Mouse (Mus musculus): ENCODE measurements around the gene Fam222a. TPM values are rescaled to one million over a fixed set of nuclear protein-coding genes. Genes with fewer than 3 reads are reported as not detected.

The Fam222a gene
- polyA plus RNA-seq, 1 experiment from 2014 or later, result 1.2 TPM

- 2% methylated on average over 27 of the region's 27 CpGs for WGBS
- Histone ChIP-seq H3K4me2 (peak overlapping the region; percentile 58), H3K36me3 (no peaks in the 10 kb centered on the region), H3K4me3 (peak overlapping the region; percentile 31), H3K27ac (peak overlapping the region; percentile 85), H3K9ac (peak overlapping the region; percentile 49), H3K27me3 (peaks cover 3% of the 10 kb centered on the region; the same call in 1 of the 2 replicates), H3K4me1 (peaks cover 63% of the 10 kb centered on the region), H3K9me3 (no peaks in the 10 kb centered on the region)
- peak; percentile 70 for ATAC-seq (ENCODE audit: insufficient number of reproducible peaks, insufficient read depth, low FRiP score, low TSS enrichment, low read depth)
Observed at GRCm38 (mm10) chr5:114647211-114647974, 79.6 kb downstream of the Fam222a start.

- ATAC-seq (ENCODE audit: insufficient number of reproducible peaks, insufficient read depth, low FRiP score, low TSS enrichment, low read depth), result no peak
- no peaks in the 10 kb centered on the region for H3K36me3 ChIP-seq
- no peak overlapping the region for H3K4me3 ChIP-seq
- peaks cover 8% of the 10 kb centered on the region; the same call in 1 of the 2 replicates for H3K27me3 ChIP-seq
- H3K4me1 ChIP-seq, result peaks cover 63% of the 10 kb centered on the region
- peak overlapping the region; percentile 85 for H3K27ac ChIP-seq
- no peaks in the 10 kb centered on the region for H3K9me3 ChIP-seq
- H3K9ac ChIP-seq, result 0 out of 2 replicates have a peak overlapping the region, but pooled peaks have one; percentile 3
- no peak overlapping the region for H3K4me2 ChIP-seq
- 61% methylated on average over 11 of the region's 11 CpGs for WGBS
Observed at GRCm38 (mm10) chr5:114648728-114649311, 81.0 kb downstream of the Fam222a start.

GRCm38 (mm10) chr5:114651002-114651401 lies 83.2 kb downstream of the Fam222a start:
- Histone ChIP-seq H3K27me3 (peaks cover 12% of the 10 kb centered on the region; the same call in 1 of the 2 replicates), H3K27ac (no peak overlapping the region; the same call in 1 of the 2 replicates), H3K36me3 (no peaks in the 10 kb centered on the region), H3K9ac (peak overlapping the region; percentile 32; the same call in 1 of the 2 replicates), H3K4me2 (peak overlapping the region; percentile 26; the same call in 1 of the 2 replicates), H3K4me3 (no peak overlapping the region), H3K4me1 (peaks cover 59% of the 10 kb centered on the region), H3K9me3 (no peaks in the 10 kb centered on the region)
- WGBS, result 25% methylated on average over 14 of the region's 14 CpGs
- ATAC-seq (ENCODE audit: insufficient number of reproducible peaks, insufficient read depth, low FRiP score, low TSS enrichment, low read depth), result no peak

- H3K4me2 ChIP-seq, result peak overlapping the region; percentile 26; the same call in 1 of the 2 replicates
- WGBS, result 21% methylated on average over 3 of the region's 3 CpGs
Observed at GRCm38 (mm10) chr5:114651449-114651848, 83.6 kb downstream of the Fam222a start.

GRCm38 (mm10) chr5:114653656-114654437 lies 86.0 kb downstream of the Fam222a start:
- WGBS, result 71% methylated on average over 15 of the region's 15 CpGs
- ATAC-seq (ENCODE audit: insufficient number of reproducible peaks, insufficient read depth, low FRiP score, low TSS enrichment, low read depth), result no peak
- Histone ChIP-seq H3K36me3 (no peaks in the 10 kb centered on the region), H3K4me3 (no peak overlapping the region), H3K9me3 (no peaks in the 10 kb centered on the region), H3K27me3 (peaks cover 35% of the 10 kb centered on the region), H3K4me2 (no peak overlapping the region), H3K9ac (no peak overlapping the region), H3K4me1 (peaks cover 53% of the 10 kb centered on the region), H3K27ac (no peak overlapping the region)

More at GRCm38 (mm10) chr5:114651449-114651848, 83.6 kb downstream of the Fam222a start:
- Histone ChIP-seq H3K4me3 (no peak overlapping the region), H3K9me3 (no peaks in the 10 kb centered on the region), H3K27ac (no peak overlapping the region; the same call in 1 of the 2 replicates), H3K9ac (0 out of 2 replicates have a peak overlapping the region, but pooled peaks have one; percentile 32), H3K27me3 (peaks cover 17% of the 10 kb centered on the region), H3K4me1 (peaks cover 62% of the 10 kb centered on the region), H3K36me3 (no peaks in the 10 kb centered on the region)
- no peak for ATAC-seq (ENCODE audit: insufficient number of reproducible peaks, insufficient read depth, low FRiP score, low TSS enrichment, low read depth)

GRCm38 (mm10) chr5:114655721-114656120 lies 87.9 kb downstream of the Fam222a start:
- no peak for ATAC-seq (ENCODE audit: insufficient number of reproducible peaks, insufficient read depth, low FRiP score, low TSS enrichment, low read depth)
- H3K4me3 ChIP-seq, result no peak overlapping the region
- H3K27ac ChIP-seq, result no peak overlapping the region
- H3K9ac ChIP-seq, result no peak overlapping the region
- H3K4me2 ChIP-seq, result no peak overlapping the region
- H3K4me1 ChIP-seq, result peaks cover 41% of the 10 kb centered on the region
- peaks cover 49% of the 10 kb centered on the region for H3K27me3 ChIP-seq
- H3K36me3 ChIP-seq, result no peaks in the 10 kb centered on the region
- no peaks in the 10 kb centered on the region for H3K9me3 ChIP-seq
- 72% methylated on average over 5 of the region's 5 CpGs for WGBS

- H3K36me3 ChIP-seq, result no peaks in the 10 kb centered on the region
- peaks cover 35% of the 10 kb centered on the region for H3K4me1 ChIP-seq
- no peak for ATAC-seq (ENCODE audit: insufficient number of reproducible peaks, insufficient read depth, low FRiP score, low TSS enrichment, low read depth)
- H3K27me3 ChIP-seq, result peaks cover 49% of the 10 kb centered on the region
- 78% methylated on average over 7 of the region's 7 CpGs for WGBS
- no peak overlapping the region for H3K4me3 ChIP-seq
- H3K9ac ChIP-seq, result no peak overlapping the region
- H3K9me3 ChIP-seq, result no peaks in the 10 kb centered on the region
- no peak overlapping the region for H3K4me2 ChIP-seq
- H3K27ac ChIP-seq, result no peak overlapping the region
Observed at GRCm38 (mm10) chr5:114656305-114656704, 88.5 kb downstream of the Fam222a start.

GRCm38 (mm10) chr5:114657426-114657825 lies 89.6 kb downstream of the Fam222a start:
- H3K27me3 ChIP-seq, result peaks cover 49% of the 10 kb centered on the region
- H3K4me2 ChIP-seq, result peak overlapping the region; percentile 96
- H3K4me3 ChIP-seq, result peak overlapping the region; percentile 60
- no peaks in the 10 kb centered on the region for H3K36me3 ChIP-seq
- no peak overlapping the region for H3K27ac ChIP-seq
- WGBS, result 31% methylated on average over 10 of the region's 10 CpGs
- H3K9me3 ChIP-seq, result no peaks in the 10 kb centered on the region
- no peak for ATAC-seq (ENCODE audit: insufficient number of reproducible peaks, insufficient read depth, low FRiP score, low TSS enrichment, low read depth)
- peak overlapping the region; percentile 76 for H3K9ac ChIP-seq
- peaks cover 29% of the 10 kb centered on the region for H3K4me1 ChIP-seq

GRCm38 (mm10) chr5:114658255-114658654 lies 90.4 kb downstream of the Fam222a start, which contains the start of gene Trpv4:
Gene Trpv4, minus strand, starts transcription at chr5:114658421.
- H3K9ac ChIP-seq, result peak within 1 kb of the TSS; percentile 76
- H3K27ac ChIP-seq, result no peak within 1 kb of the TSS
- H3K36me3 ChIP-seq, result no peaks in the 10 kb centered on the region
- H3K27me3 ChIP-seq, result peaks cover 47% of the 10 kb centered on the region
- peak; percentile 48; the same call in 1 of the 2 replicates for ATAC-seq (ENCODE audit: insufficient number of reproducible peaks, insufficient read depth, low FRiP score, low TSS enrichment, low read depth)
- no peaks in the 10 kb centered on the region for H3K9me3 ChIP-seq
- peak within 1 kb of the TSS; percentile 60 for H3K4me3 ChIP-seq
- WGBS, result under 1% methylated on average over 42 of the region's 47 CpGs
- H3K4me1 ChIP-seq, result peaks cover 29% of the 10 kb centered on the region
- peak within 1 kb of the TSS; percentile 96 for H3K4me2 ChIP-seq

- peaks cover 39% of the 10 kb centered on the region for H3K4me1 ChIP-seq
- H3K9ac ChIP-seq, result no peak overlapping the region
- WGBS, result 57% methylated on average over 6 of the region's 6 CpGs
- no peaks in the 10 kb centered on the region for H3K9me3 ChIP-seq
- peaks cover 40% of the 10 kb centered on the region for H3K27me3 ChIP-seq
- no peak overlapping the region for H3K4me2 ChIP-seq
- no peak for ATAC-seq (ENCODE audit: insufficient number of reproducible peaks, insufficient read depth, low FRiP score, low TSS enrichment, low read depth)
- no peak overlapping the region for H3K27ac ChIP-seq
- no peaks in the 10 kb centered on the region for H3K36me3 ChIP-seq
- no peak overlapping the region for H3K4me3 ChIP-seq
Observed at GRCm38 (mm10) chr5:114661029-114661428, 93.2 kb downstream of the Fam222a start.

All from embryonic facial prominence, embryonic 13.5 days (tissue).